Mouse (Mus musculus) MEL (cell line): ENCODE data around the gene Cpt2.

Experiments
- BHLHE40 ChIP-seq: IDR thresholded peaks from 2 replicates; pipeline ENCODE4 v1.6.1; 2012; ENCODE audit warnings: low read depth, mild to moderate bottlenecking, inconsistent platforms, low read length, improper control_type of control experiment, borderline replicate concordance
- CHD1 ChIP-seq: IDR thresholded peaks from 2 replicates; pipeline ENCODE4 v1.6.1; 2012; ENCODE audit warnings: low read depth, mild to moderate bottlenecking, inconsistent platforms, low read length, improper control_type of control experiment
- CTCF ChIP-seq, 3 experiments: IDR thresholded peaks in 2 of 3; conservative IDR thresholded peaks in 1 of 3; 2 replicates each; pipeline ENCODE4 v1.5.1; 2011 to 2012; ENCODE audit warnings: low read length in 3 of 3, low read depth in 2 of 3, mild to moderate bottlenecking in 2 of 3, improper control_type of control experiment in 1 of 3, inconsistent platforms in 1 of 3, mixed read lengths in 1 of 3, moderate library complexity in 1 of 3; ENCODE audit not compliant: control insufficient read depth in 1 of 3, insufficient read depth in 1 of 3, poor library complexity in 1 of 3, severe bottlenecking in 1 of 3
- EP300 ChIP-seq, 2 experiments: IDR thresholded peaks; 2 replicates each; pipeline ENCODE4 v1.6.1; 2011; ENCODE audit warnings: improper control_type of control experiment in 2 of 2, low read length in 2 of 2, low read depth in 1 of 2, mild to moderate bottlenecking in 1 of 2
- MAX ChIP-seq: IDR thresholded peaks from 2 replicates; pipeline ENCODE4 v1.6.1; 2011; ENCODE audit warnings: low read length, improper control_type of control experiment
- MAZ ChIP-seq: IDR thresholded peaks from 2 replicates; pipeline ENCODE4 v1.6.1; 2012; ENCODE audit warnings: low read depth, mild to moderate bottlenecking, inconsistent platforms, low read length, improper control_type of control experiment
- POLR2A ChIP-seq, 2 experiments: IDR thresholded peaks; 2 replicates each; pipeline ENCODE4 v1.6.1; 2011 to 2012; ENCODE audit warnings: low read length in 2 of 2, mild to moderate bottlenecking in 2 of 2, control low read depth in 1 of 2, improper control_type of control experiment in 1 of 2, low read depth in 1 of 2, moderate library complexity in 1 of 2; ENCODE audit not compliant: control insufficient read depth in 1 of 2, insufficient read depth in 1 of 2, poor library complexity in 1 of 2
- TAL1 ChIP-seq: IDR thresholded peaks from 2 replicates; pipeline ENCODE4 v1.6.1; 2012; ENCODE audit warnings: mild to moderate bottlenecking, inconsistent platforms, low read length, moderate library complexity, mixed read lengths

- TF ChIP-seq POLR2A (IDR thresholded peaks at IDR 0.05; ENCODE audit: control insufficient read depth in 1 of 2, insufficient read depth in 1 of 2, low read depth in 1 of 2, low read length in 2 of 2, poor library complexity in 1 of 2) (no peak), EP300 (IDR thresholded peaks at IDR 0.05; ENCODE audit: low read depth in 1 of 2, low read length in 2 of 2) (no peak), TAL1 (no peak), CTCF (IDR thresholded peaks at IDR 0.05 in 2 of 3, conservative IDR thresholded peaks at IDR 0.05 in 1 of 3; ENCODE audit: control insufficient read depth in 1 of 3, insufficient read depth in 1 of 3, low read depth in 2 of 3, low read length in 3 of 3, poor library complexity in 1 of 3, severe bottlenecking in 1 of 3) (no peak), BHLHE40 (no peak), MAZ (no peak), CHD1 (no peak), MAX (no peak)
These were observed 3.1 kb downstream of the Cpt2 start for GRCm38 (mm10) chr4:107920336-107920735.
